Mouse (Mus musculus) thymus, adult 2 months (tissue): ENCODE data around the gene Slc26a5. TPM values are rescaled to one million over a fixed set of nuclear protein-coding genes. Genes with fewer than 3 reads are reported as not detected.

Experiments used
- DNase-seq: peaks from one replicate; pipeline ENCODE4 v3.0.0; 2021
- H3K27ac ChIP-seq: fragments of 200-500 bp; 2 replicates; pipeline ENCODE4 v1.5.1; 2012; ENCODE audit warnings: low read length, control low read depth; ENCODE audit not compliant: control insufficient read depth, insufficient read depth
- H3K27me3 ChIP-seq: fragments of 200-500 bp; 2 replicates; pipeline ENCODE4 v1.6.1; 2012; ENCODE audit warnings: mild to moderate bottlenecking, low read length, moderate library complexity, mixed read lengths; ENCODE audit not compliant: control insufficient read depth, insufficient read depth
- H3K36me3 ChIP-seq: fragments of 200-500 bp; 2 replicates; pipeline ENCODE4 v1.6.1; 2012; ENCODE audit warnings: mild to moderate bottlenecking, low read length, moderate library complexity; ENCODE audit not compliant: control insufficient read depth, insufficient read depth
- H3K4me1 ChIP-seq: fragments of 200-500 bp; replicated peaks from 2 replicates; pipeline ENCODE4 v1.6.1; 2012; ENCODE audit warnings: low read length; ENCODE audit not compliant: control insufficient read depth, insufficient read depth
- H3K4me3 ChIP-seq: fragments of 200-500 bp; 2 replicates; pipeline ENCODE4 v1.5.1; 2012; ENCODE audit warnings: mild to moderate bottlenecking, low read length, control low read depth, moderate library complexity; ENCODE audit not compliant: control insufficient read depth, insufficient read depth
- CTCF ChIP-seq: fragments of 200-500 bp; IDR thresholded peaks from 2 replicates; pipeline ENCODE4 v1.5.1; 2012; ENCODE audit warnings: mild to moderate bottlenecking, control low read depth, low read length, moderate library complexity, borderline replicate concordance; ENCODE audit not compliant: control insufficient read depth, poor library complexity, insufficient read depth; ENCODE audit errors: extremely low read depth
- POLR2A ChIP-seq: fragments of 200-500 bp; IDR thresholded peaks from 2 replicates; pipeline ENCODE4 v1.6.1; 2012; ENCODE audit warnings: mild to moderate bottlenecking, low read length, control low read depth, moderate library complexity; ENCODE audit not compliant: control insufficient read depth, poor library complexity, insufficient read depth; ENCODE audit errors: extremely low read depth
- WGBS: fragments of 180-500 bp; shearing (Covaris S2); methylation state at CpG from one replicate; pipeline ENCODE4 v1.1.7; 2018; 5-methylcytosine and 5-hydroxymethylcytosine counted together
- polyA plus RNA-seq: library from polyadenylated mRNA; depleted of rRNA; stranded (reverse); fragments of >200 nt; gene quantifications from 2 replicates; pipeline ENCODE4 v1.2.3, GENCODE M21; 2012

Slc26a5 gene
- polyA plus RNA-seq, 1 experiment = not detected

- Histone ChIP-seq H3K36me3 (no peaks in the 10 kb centered on the region), H3K4me3 (no peak overlapping the region), H3K27ac (no peak overlapping the region), H3K27me3 (no peaks in the 10 kb centered on the region), H3K4me1 (no peaks in the 10 kb centered on the region)
- no peak for DNase-seq
- 84% methylated on average over 10 of the region's 10 CpGs for WGBS
- TF ChIP-seq POLR2A (no peak), CTCF (no peak)
Measured at GRCm38 (mm10) chr5:21851679-21852340, 13.6 kb downstream of the Slc26a5 start.

GRCm38 (mm10) chr5:21847438-21847837, 18.0 kb downstream of the Slc26a5 start:
- Histone ChIP-seq H3K36me3 (no peaks in the 10 kb centered on the region), H3K4me3 (no peak overlapping the region), H3K27ac (no peak overlapping the region), H3K4me1 (no peaks in the 10 kb centered on the region), H3K27me3 (no peaks in the 10 kb centered on the region)
- WGBS = 75% methylated on average over 6 of the region's 6 CpGs
- no peak for DNase-seq
- TF ChIP-seq POLR2A = no peak
- TF ChIP-seq CTCF = no peak

GRCm38 (mm10) chr5:21846616-21847290, 18.7 kb downstream of the Slc26a5 start:
- no peak overlapping the region for H3K4me3 ChIP-seq
- TF ChIP-seq POLR2A = no peak
- TF ChIP-seq CTCF = no peak
- H3K27me3 ChIP-seq = no peaks in the 10 kb centered on the region
- WGBS = 80% methylated on average over 20 of the region's 20 CpGs
- no peaks in the 10 kb centered on the region for H3K36me3 ChIP-seq
- H3K4me1 ChIP-seq = no peaks in the 10 kb centered on the region
- no peak for DNase-seq
- no peak overlapping the region for H3K27ac ChIP-seq

GRCm38 (mm10) chr5:21844676-21845075, 20.7 kb downstream of the Slc26a5 start:
- Histone ChIP-seq H3K36me3 (no peaks in the 10 kb centered on the region), H3K4me3 (no peak overlapping the region), H3K4me1 (no peaks in the 10 kb centered on the region), H3K27ac (no peak overlapping the region), H3K27me3 (no peaks in the 10 kb centered on the region)
- TF ChIP-seq CTCF (no peak), POLR2A (no peak)
- DNase-seq = no peak
- WGBS = 72% methylated on average over 4 of the region's 4 CpGs

GRCm38 (mm10) chr5:21831761-21832160, 33.6 kb downstream of the Slc26a5 start:
- Histone ChIP-seq H3K36me3 (no peaks in the 10 kb centered on the region), H3K4me1 (no peaks in the 10 kb centered on the region), H3K27ac (no peak overlapping the region), H3K27me3 (no peaks in the 10 kb centered on the region), H3K4me3 (no peak overlapping the region)
- TF ChIP-seq POLR2A = no peak
- WGBS = 80% methylated on average over 3 of the region's 3 CpGs
- DNase-seq = no peak

- H3K4me3 ChIP-seq = no peak overlapping the region
- no peaks in the 10 kb centered on the region for H3K36me3 ChIP-seq
- DNase-seq = no peak
- no peak for TF ChIP-seq POLR2A
- no peak for TF ChIP-seq CTCF
- H3K27me3 ChIP-seq = no peaks in the 10 kb centered on the region
- 86% methylated on average over 4 of the region's 4 CpGs for WGBS
- no peak overlapping the region for H3K27ac ChIP-seq
- no peaks in the 10 kb centered on the region for H3K4me1 ChIP-seq
Measured at GRCm38 (mm10) chr5:21828855-21829254, 36.5 kb downstream of the Slc26a5 start.
